Mouse (Mus musculus) ES-E14 (cell line): ENCODE measurements around the gene Ddr1. TPM values are rescaled to one million over a fixed set of nuclear protein-coding genes. Genes with fewer than 3 reads are reported as not detected.

Experiments
- DNase-seq: peaks from one replicate; pipeline ENCODE4 v3.0.0-alpha.2; 2013; ENCODE audit warnings: low read depth, low spot score
- H3K27ac ChIP-seq: 2 replicates; pipeline ENCODE4 v1.5.1; 2012; ENCODE audit warnings: low read depth, mild to moderate bottlenecking, low read length, moderate library complexity, mixed read lengths; ENCODE audit not compliant: poor library complexity, insufficient read depth, severe bottlenecking
- H3K36me3 ChIP-seq: 2 replicates; pipeline ENCODE4 v1.6.1; 2012; ENCODE audit warnings: mild to moderate bottlenecking, low read length, moderate library complexity, mixed read lengths; ENCODE audit not compliant: control insufficient read depth, poor library complexity, insufficient read depth, severe bottlenecking
- H3K4me1 ChIP-seq, 2 experiments: fragments of 150-350 bp in 1 of 2; sonication (generic) in 1 of 2; 2 replicates each; pipeline ENCODE4 v1.6.1; 2012; ENCODE audit warnings: low read length in 2 of 2, mild to moderate bottlenecking in 1 of 2, mixed read lengths in 1 of 2; ENCODE audit not compliant: control insufficient read depth in 2 of 2, insufficient read depth in 2 of 2, poor library complexity in 1 of 2
- H3K4me3 ChIP-seq, 2 experiments: fragments of 150-350 bp in 1 of 2; sonication (generic) in 1 of 2; 2 replicates each; pipeline ENCODE4 v1.5.1; 2012; ENCODE audit warnings: low read length in 2 of 2, low read depth in 1 of 2, mild to moderate bottlenecking in 1 of 2, mixed read lengths in 1 of 2; ENCODE audit not compliant: insufficient read depth in 1 of 2, poor library complexity in 1 of 2, severe bottlenecking in 1 of 2
- H3K9ac ChIP-seq: 2 replicates; pipeline ENCODE4 v1.6.1; 2012; ENCODE audit warnings: low read depth, mild to moderate bottlenecking, low read length, mixed read lengths; ENCODE audit not compliant: poor library complexity, insufficient read depth, severe bottlenecking
- H3K9me3 ChIP-seq: fragments of 150-350 bp; sonication (generic); 2 replicates; pipeline ENCODE4 v1.6.1; 2012; ENCODE audit warnings: low read depth, mild to moderate bottlenecking, low read length; ENCODE audit not compliant: control insufficient read depth, insufficient read depth
- CHD2 ChIP-seq: IDR thresholded peaks from 2 replicates; pipeline ENCODE4 v1.6.1; 2014; ENCODE audit warnings: mild to moderate bottlenecking, low read depth, low read length, inconsistent platforms
- HCFC1 ChIP-seq: IDR thresholded peaks from 2 replicates; pipeline ENCODE4 v1.6.1; 2012; ENCODE audit warnings: low read length, inconsistent platforms, borderline replicate concordance; ENCODE audit not compliant: insufficient read depth
- MAFK ChIP-seq: IDR thresholded peaks from 2 replicates; pipeline ENCODE4 v1.6.1; 2014; ENCODE audit warnings: mild to moderate bottlenecking, low read depth, low read length, inconsistent platforms; ENCODE audit not compliant: insufficient read depth
- ZC3H11A ChIP-seq: IDR thresholded peaks from 2 replicates; pipeline ENCODE4 v1.6.1; 2012; ENCODE audit warnings: low read depth, mild to moderate bottlenecking, inconsistent platforms, low read length, borderline replicate concordance
- ZNF384 ChIP-seq: IDR thresholded peaks from 2 replicates; pipeline ENCODE4 v1.6.1; 2012; ENCODE audit warnings: low read depth, low read length, inconsistent platforms
- in situ Hi-C, 2 experiments: fragments of 600-800 bp; cut with MboI; formaldehyde crosslinking; loops; one replicate each; pipeline ENCODE4 v1.15.1; 2025; ENCODE audit warnings: low sequenced_read_pairs in 2 of 2, inconsistent platforms in 1 of 2; ENCODE audit not compliant: unreplicated experiment in 2 of 2
- total RNA-seq: library from RNA; depleted of rRNA; stranded (reverse); fragments of 300-350 nt; gene quantifications from 2 replicates; pipeline ENCODE4 v1.2.3, GENCODE M21; 2012

The Ddr1 gene
- total RNA-seq, 1 experiment, result 46.0 TPM

DNA sequence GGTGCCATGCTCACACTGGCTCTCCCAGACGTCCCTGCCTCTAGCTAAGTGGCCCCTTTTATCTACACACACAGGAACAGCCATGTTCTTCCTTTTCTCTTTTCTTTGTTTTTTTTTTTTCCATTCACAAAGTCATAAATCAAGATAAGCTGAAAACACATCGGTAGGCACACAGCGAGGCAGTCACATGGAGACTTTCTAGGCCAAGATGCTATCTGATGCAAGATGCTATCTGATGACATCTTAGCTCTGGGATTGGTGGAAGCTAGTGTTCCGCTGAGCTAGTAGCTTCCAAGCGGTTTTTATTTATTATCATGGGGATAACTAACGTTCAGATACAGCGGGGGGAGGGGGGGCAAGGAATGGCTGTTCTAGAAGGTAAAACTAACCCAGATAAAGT, 22.6 kb upstream of the Ddr1 start:
- no peak overlapping the region for H3K4me3 ChIP-seq
- H3K36me3 ChIP-seq, result no peaks in the 10 kb centered on the region
- no peaks in the 10 kb centered on the region for H3K9me3 ChIP-seq
- peak overlapping the region; percentile 37; the same call in 1 of the 2 replicates for H3K27ac ChIP-seq
- TF ChIP-seq MAFK (no peak), ZNF384 (no peak), HCFC1 (no peak), ZC3H11A (no peak), CHD2 (no peak)
- no peak overlapping the region for H3K9ac ChIP-seq
- no peak for DNase-seq
- in situ Hi-C loops, result no loop called here
- H3K4me1 ChIP-seq, result peaks cover 6 to 34% of the 10 kb centered on the region in 2 experiments

GRCm38 (mm10) chr17:35725286-35726232, 21.1 kb upstream of the Ddr1 start:
- no peak overlapping the region for H3K27ac ChIP-seq
- in situ Hi-C loops, result no loop called here
- no peak overlapping the region for H3K4me3 ChIP-seq
- no peak overlapping the region for H3K9ac ChIP-seq
- no peak for TF ChIP-seq HCFC1
- no peak for TF ChIP-seq CHD2
- TF ChIP-seq MAFK, result peak; percentile 62; the same call in 1 of the 2 replicates
- TF ChIP-seq ZNF384, result peak; percentile 55; the same call in 1 of the 2 replicates
- H3K4me1 ChIP-seq, result peaks cover 10 to 40% of the 10 kb centered on the region in 2 experiments
- H3K9me3 ChIP-seq, result no peaks in the 10 kb centered on the region
- H3K36me3 ChIP-seq, result no peaks in the 10 kb centered on the region
- peak; percentile 67 for DNase-seq

- Histone ChIP-seq H3K27ac (no peak overlapping the region; the same call in 1 of the 2 replicates), H3K36me3 (no peaks in the 10 kb centered on the region), H3K4me1 (peaks cover 10 to 45% of the 10 kb centered on the region in 2 experiments), H3K9ac (no peak overlapping the region), H3K4me3 (no peak overlapping the region), H3K9me3 (no peaks in the 10 kb centered on the region)
- in situ Hi-C loops, result no loop called here
- no peak for TF ChIP-seq MAFK
- no peak for TF ChIP-seq ZNF384
- TF ChIP-seq CHD2, result no peak
- TF ChIP-seq ZC3H11A, result no peak
- no peak for TF ChIP-seq HCFC1
- no peak for DNase-seq
Measured at GRCm38 (mm10) chr17:35721676-35722075, 17.3 kb upstream of the Ddr1 start.

GRCm38 (mm10) chr17:35720340-35720727, 15.9 kb upstream of the Ddr1 start:
- in situ Hi-C loops, result no loop called here
- H3K9ac ChIP-seq, result no peak overlapping the region; the same call in 1 of the 2 replicates
- H3K4me3 ChIP-seq, result no peak overlapping the region
- H3K9me3 ChIP-seq, result no peaks in the 10 kb centered on the region
- peaks cover 10 to 41% of the 10 kb centered on the region in 2 experiments for H3K4me1 ChIP-seq
- H3K27ac ChIP-seq, result peak overlapping the region; percentile 1; the same call in 1 of the 2 replicates
- TF ChIP-seq ZNF384 (no peak), HCFC1 (no peak), MAFK (no peak), CHD2 (no peak), ZC3H11A (no peak)
- no peak for DNase-seq
- H3K36me3 ChIP-seq, result no peaks in the 10 kb centered on the region
